In genomic region chr11:98413731-98414130, GRCm38 (mm10) we compare ENCODE assay signal across 9 mouse cellular contexts. TPM values are rescaled to one million over a fixed set of nuclear protein-coding genes. Genes with fewer than 3 reads are reported as not detected.
A peak's percentile ranks its signal among the peaks of the same experiment; 100 is the strongest.
DNase-seq lines count a peak whose midpoint lies in the region; ATAC-seq and TF ChIP-seq lines count a peak whose summit lies in the region.
"Had no signal": no experiment of that assay in that cellular context is flagged by ENCODE, and none has a peak within 500 bp of the region (broad histone marks: within the 10 kb centered on the region; RNA-seq: fewer than 3 reads in every experiment).

No protein-coding gene starts in this region.

- no peak for TF ChIP-seq CTCF in forebrain, postnatal 0 days (IDR thresholded peaks at IDR 0.05; ENCODE audit: low read depth)
- no peak for TF ChIP-seq CTCF in liver, postnatal 0 days (IDR thresholded peaks at IDR 0.05; ENCODE audit: low read depth)

- peak overlapping the region; percentile 93 for H3K4me2 ChIP-seq in neural tube, embryonic 11.5 days (ENCODE audit: low read depth)
- H3K4me2 ChIP-seq in forebrain, postnatal 0 days (ENCODE audit: low read depth): peak overlapping the region; percentile 98
- H3K4me2 ChIP-seq in liver, postnatal 0 days (ENCODE audit: low read depth, low read length): peak overlapping the region; percentile 75

- H3K27ac ChIP-seq in neural tube, embryonic 11.5 days (ENCODE audit: low read depth, low read length): no peak overlapping the region
- no peak overlapping the region for H3K27ac ChIP-seq in forebrain, postnatal 0 days (ENCODE audit: low read depth, low read length)
- H3K27ac ChIP-seq in liver, postnatal 0 days (ENCODE audit: low read depth): no peak overlapping the region

- WGBS in neural tube, embryonic 11.5 days: 15% methylated on average over 7 of the region's 7 CpGs
- WGBS in forebrain, postnatal 0 days: 35% methylated on average over 7 of the region's 7 CpGs
- 25% methylated on average over 7 of the region's 7 CpGs for WGBS in liver, postnatal 0 days (ENCODE audit: insufficient replicate concordance)

- H3K9me3 ChIP-seq in neural tube, embryonic 11.5 days (ENCODE audit: control insufficient read depth, low read length): no peaks in the 10 kb centered on the region
- H3K9me3 ChIP-seq in forebrain, postnatal 0 days (ENCODE audit: low read length): no peaks in the 10 kb centered on the region
- no peaks in the 10 kb centered on the region for H3K9me3 ChIP-seq in liver, postnatal 0 days (ENCODE audit: low read length)

- ATAC-seq in neural tube, embryonic 11.5 days (ENCODE audit: insufficient read depth, low FRiP score, low TSS enrichment): no peak
- ATAC-seq in forebrain, postnatal 0 days: no peak
- ATAC-seq in liver, postnatal 0 days: no peak
- ATAC-seq in megakaryocyte progenitor cell, adult 5-6 weeks (replicated peaks; ENCODE audit: poor library complexity): no peak
- ATAC-seq: activated CD4-positive, CD25-positive, alpha-beta regulatory T cell, adult 4 months had no signal

- peak overlapping the region; percentile 83; the same call in 1 of the 2 replicates for H3K9ac ChIP-seq in neural tube, embryonic 11.5 days (ENCODE audit: low read length)
- H3K9ac ChIP-seq in forebrain, postnatal 0 days: no peak overlapping the region
- no peak overlapping the region for H3K9ac ChIP-seq in liver, postnatal 0 days (replicated peaks)

- peak overlapping the region; percentile 82 for H3K4me3 ChIP-seq in neural tube, embryonic 11.5 days (ENCODE audit: low read depth, low read length)
- no peak overlapping the region for H3K4me3 ChIP-seq in forebrain, postnatal 0 days (ENCODE audit: low read depth, low read length)
- no peak overlapping the region for H3K4me3 ChIP-seq in liver, postnatal 0 days (ENCODE audit: low read depth, low read length)

- DNase-seq in neural tube, embryonic 11.5 days (ENCODE audit: low spot score): no peak
- DNase-seq in neural tube, embryonic 10.5 days (ENCODE audit: extremely low spot score, low spot score): no peak
- no peak for DNase-seq in forebrain, postnatal 0 days
- DNase-seq in liver, postnatal 0 days: no peak
- no peak for DNase-seq in cerebellum, adult 11 months
- no peak for DNase-seq in adrenal gland, postnatal 25 days
- DNase-seq: right cerebral cortex, postnatal 14 days had no signal

- TF ChIP-seq EP300 in liver, postnatal 0 days (IDR thresholded peaks at IDR 0.05; ENCODE audit: low read depth): no peak

- peaks cover 6% of the 10 kb centered on the region; the same call in 1 of the 2 replicates for H3K27me3 ChIP-seq in neural tube, embryonic 11.5 days (ENCODE audit: control insufficient read depth, insufficient read depth, low read length)
- H3K27me3 ChIP-seq in forebrain, postnatal 0 days (ENCODE audit: insufficient read depth, low read length): peaks cover 23% of the 10 kb centered on the region
- H3K27me3 ChIP-seq in liver, postnatal 0 days (ENCODE audit: insufficient read depth, low read length): peaks cover 39% of the 10 kb centered on the region

- no peaks in the 10 kb centered on the region for H3K36me3 ChIP-seq in neural tube, embryonic 11.5 days (ENCODE audit: control insufficient read depth, insufficient read depth, low read length)
- H3K36me3 ChIP-seq in forebrain, postnatal 0 days (ENCODE audit: insufficient read depth): no peaks in the 10 kb centered on the region
- H3K36me3 ChIP-seq in liver, postnatal 0 days (replicated peaks; ENCODE audit: insufficient read depth, low read length): no peaks in the 10 kb centered on the region

- peaks cover 16% of the 10 kb centered on the region for H3K4me1 ChIP-seq in neural tube, embryonic 11.5 days (ENCODE audit: control insufficient read depth, insufficient read depth, low read length)
- no peaks in the 10 kb centered on the region for H3K4me1 ChIP-seq in forebrain, postnatal 0 days (ENCODE audit: insufficient read depth)
- no peaks in the 10 kb centered on the region; the same call in none of the 2 replicates for H3K4me1 ChIP-seq in liver, postnatal 0 days (ENCODE audit: insufficient read depth)

RNA-seq across cellular contexts. Expression of gene Erbb2, which starts 1.5 kb away (rescaled TPM):
- 22.3 and 24.5 TPM in 2 replicates for polyA plus RNA-seq in neural tube, embryonic 11.5 days (2014; fragmentation: Nextera tagmentation; extraction: Ambion mirVana)
- 3.8 and 4.9 TPM in 2 replicates for total RNA-seq in forebrain, postnatal 0 days (2014; rRNA removed)
- 2.4 and 3.7 TPM in 2 replicates for polyA plus RNA-seq in forebrain, postnatal 0 days (2015; fragmentation: Nextera tagmentation; extraction: Ambion mirVana)
- 1.0 and 1.2 TPM in 2 replicates for polyA plus RNA-seq in liver, postnatal 0 days (2015; fragmentation: Nextera tagmentation; extraction: Ambion mirVana)
- total RNA-seq in megakaryocyte progenitor cell, adult 5-6 weeks (2015): not detected in 2 replicates
- not detected in 2 replicates for total RNA-seq in megakaryocyte progenitor cell, adult 5-6 weeks (2017)
- total RNA-seq in adrenal gland, postnatal 25 days (2021): 3.8 and 6.2 TPM in 2 replicates

RNA-seq across cellular contexts. Expression of gene Pgap3, which starts 13.4 kb away (rescaled TPM):
- polyA plus RNA-seq in neural tube, embryonic 11.5 days (2014; fragmentation: Nextera tagmentation; extraction: Ambion mirVana): 6.7 and 7.2 TPM in 2 replicates
- total RNA-seq in forebrain, postnatal 0 days (2014; rRNA removed): 10.9 and 11.0 TPM in 2 replicates
- 7.1 and 7.6 TPM in 2 replicates for polyA plus RNA-seq in forebrain, postnatal 0 days (2015; fragmentation: Nextera tagmentation; extraction: Ambion mirVana)
- polyA plus RNA-seq in liver, postnatal 0 days (2015; fragmentation: Nextera tagmentation; extraction: Ambion mirVana): 2.5 and 3.0 TPM in 2 replicates
- 3.2 and 3.5 TPM in 2 replicates for total RNA-seq in megakaryocyte progenitor cell, adult 5-6 weeks (2015)
- 1.2 and 2.3 TPM in 2 replicates for total RNA-seq in megakaryocyte progenitor cell, adult 5-6 weeks (2017)
- 3.6 and 6.5 TPM in 2 replicates for total RNA-seq in adrenal gland, postnatal 25 days (2021)

RNA-seq across cellular contexts. Expression of gene Mien1, which starts 25.1 kb away (rescaled TPM):
- polyA plus RNA-seq in neural tube, embryonic 11.5 days (2014; fragmentation: Nextera tagmentation; extraction: Ambion mirVana): 133 and 151 TPM in 2 replicates
- 73.1 and 105 TPM in 2 replicates for total RNA-seq in forebrain, postnatal 0 days (2014; rRNA removed)
- polyA plus RNA-seq in forebrain, postnatal 0 days (2015; fragmentation: Nextera tagmentation; extraction: Ambion mirVana): 272 and 326 TPM in 2 replicates
- polyA plus RNA-seq in liver, postnatal 0 days (2015; fragmentation: Nextera tagmentation; extraction: Ambion mirVana): 83.8 and 89.4 TPM in 2 replicates
- total RNA-seq in megakaryocyte progenitor cell, adult 5-6 weeks (2015): 42.0 and 43.2 TPM in 2 replicates
- total RNA-seq in megakaryocyte progenitor cell, adult 5-6 weeks (2017): 24.8 and 31.5 TPM in 2 replicates
- total RNA-seq in adrenal gland, postnatal 25 days (2021): 80.3 and 84.7 TPM in 2 replicates

RNA-seq across cellular contexts. Expression of gene Pnmt, which starts 27.5 kb away (rescaled TPM):
- 0.40 and 0.91 TPM in 2 replicates for polyA plus RNA-seq in neural tube, embryonic 11.5 days (2014; fragmentation: Nextera tagmentation; extraction: Ambion mirVana)
- total RNA-seq in forebrain, postnatal 0 days (2014; rRNA removed): 1.0 and 1.8 TPM in 2 replicates
- 1.7 and 3.5 TPM in 2 replicates for polyA plus RNA-seq in forebrain, postnatal 0 days (2015; fragmentation: Nextera tagmentation; extraction: Ambion mirVana)
- not detected in 2 replicates for polyA plus RNA-seq in liver, postnatal 0 days (2015; fragmentation: Nextera tagmentation; extraction: Ambion mirVana)
- not detected in 2 replicates for total RNA-seq in megakaryocyte progenitor cell, adult 5-6 weeks (2015)
- not detected in 2 replicates for total RNA-seq in megakaryocyte progenitor cell, adult 5-6 weeks (2017)
- total RNA-seq in adrenal gland, postnatal 25 days (2021): 458 and 547 TPM in 2 replicates
- polyA plus RNA-seq: activated CD4-positive, CD25-positive, alpha-beta regulatory T cell, adult 4 months had no signal

RNA-seq across cellular contexts. Expression of gene Tcap, which starts 30.1 kb away (rescaled TPM):
- 3.1 and 3.9 TPM in 2 replicates for polyA plus RNA-seq in neural tube, embryonic 11.5 days (2014; fragmentation: Nextera tagmentation; extraction: Ambion mirVana)
- total RNA-seq in forebrain, postnatal 0 days (2014; rRNA removed): 0.23 TPM in 1 of 2 replicates, not detected in the other
- not detected in 2 replicates for polyA plus RNA-seq in forebrain, postnatal 0 days (2015; fragmentation: Nextera tagmentation; extraction: Ambion mirVana)
- 0.26 and 6.0 TPM in 2 replicates for polyA plus RNA-seq in liver, postnatal 0 days (2015; fragmentation: Nextera tagmentation; extraction: Ambion mirVana)
- not detected in 2 replicates for total RNA-seq in megakaryocyte progenitor cell, adult 5-6 weeks (2015)
- total RNA-seq in megakaryocyte progenitor cell, adult 5-6 weeks (2017): not detected in 2 replicates
- 0.91 TPM in 1 of 2 replicates, not detected in the other for total RNA-seq in adrenal gland, postnatal 25 days (2021)
- polyA plus RNA-seq: activated CD4-positive, CD25-positive, alpha-beta regulatory T cell, adult 4 months had no signal
